Mouse (Mus musculus): ENCODE data around the gene Atp1a2.
"Not testable (repeated sequence)": the region's sequence is repeated elsewhere in the genome, so short reads cannot be mapped to it uniquely, and the experiment has no call there.

Gene Atp1a2

DNA sequence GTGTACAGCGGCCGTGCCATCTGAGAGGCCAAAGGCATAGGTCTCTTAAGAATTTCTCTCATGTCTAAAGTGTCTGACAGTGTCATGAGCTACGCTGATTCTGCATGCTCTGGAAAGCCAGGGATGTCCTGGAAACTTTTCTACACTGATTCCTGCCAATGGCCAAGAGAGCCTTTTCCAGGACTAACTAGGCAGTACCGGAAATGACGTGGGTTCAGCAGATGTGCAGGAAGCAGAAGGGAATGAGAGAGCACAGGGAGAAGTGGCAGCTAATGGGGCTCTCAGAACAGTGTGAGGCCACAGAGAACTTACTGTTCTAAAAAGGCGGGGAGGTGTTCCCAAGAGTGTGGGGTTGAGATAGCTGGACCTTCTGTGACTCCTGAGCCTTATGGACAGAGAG lies 24.5 kb downstream of the Atp1a2 start:
- no peak for DNase-seq (ENCODE audit: low read depth, low spot score)

DNA sequence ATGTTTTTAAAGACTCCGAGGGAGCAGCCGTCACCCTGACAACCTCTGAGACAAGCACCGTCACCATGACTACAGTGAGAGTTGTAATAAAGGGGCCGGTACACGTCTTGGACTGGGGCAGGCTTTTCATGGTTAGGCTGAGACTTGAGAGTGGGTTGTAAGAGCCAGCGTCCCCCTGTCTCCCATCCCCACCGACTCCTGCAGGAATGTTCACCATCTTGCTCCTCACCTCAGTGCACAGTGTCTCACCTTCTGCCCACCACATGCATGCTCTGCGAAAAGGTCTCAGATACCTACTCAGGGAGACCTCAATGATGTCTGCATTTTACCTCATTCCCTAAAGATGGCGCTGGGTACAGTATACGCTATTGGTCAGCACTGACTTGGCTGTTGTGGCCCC lies 26.1 kb downstream of the Atp1a2 start:
- DNase-seq (ENCODE audit: low read depth, low spot score) = no peak

DNA sequence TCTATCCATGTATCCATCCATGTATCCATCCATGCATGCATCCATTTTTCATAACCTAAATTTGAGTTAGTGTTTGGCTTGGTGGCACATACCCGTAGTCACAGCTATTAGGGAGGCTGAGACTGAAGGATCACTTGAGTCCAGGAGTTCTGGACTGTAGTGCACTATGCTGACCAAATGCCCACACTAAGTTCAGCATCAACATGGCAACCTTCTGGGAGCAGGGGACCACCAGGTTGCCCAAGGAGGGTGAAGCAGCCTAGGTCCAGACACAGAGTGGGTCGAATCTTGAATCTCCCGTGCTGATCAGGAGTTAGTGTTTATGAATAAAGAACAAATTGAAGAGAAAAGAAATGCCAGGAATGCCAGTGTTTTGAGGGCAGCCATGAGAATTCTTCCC lies 26.7 kb downstream of the Atp1a2 start:
- no peak for DNase-seq (ENCODE audit: low read depth, low spot score)

DNA sequence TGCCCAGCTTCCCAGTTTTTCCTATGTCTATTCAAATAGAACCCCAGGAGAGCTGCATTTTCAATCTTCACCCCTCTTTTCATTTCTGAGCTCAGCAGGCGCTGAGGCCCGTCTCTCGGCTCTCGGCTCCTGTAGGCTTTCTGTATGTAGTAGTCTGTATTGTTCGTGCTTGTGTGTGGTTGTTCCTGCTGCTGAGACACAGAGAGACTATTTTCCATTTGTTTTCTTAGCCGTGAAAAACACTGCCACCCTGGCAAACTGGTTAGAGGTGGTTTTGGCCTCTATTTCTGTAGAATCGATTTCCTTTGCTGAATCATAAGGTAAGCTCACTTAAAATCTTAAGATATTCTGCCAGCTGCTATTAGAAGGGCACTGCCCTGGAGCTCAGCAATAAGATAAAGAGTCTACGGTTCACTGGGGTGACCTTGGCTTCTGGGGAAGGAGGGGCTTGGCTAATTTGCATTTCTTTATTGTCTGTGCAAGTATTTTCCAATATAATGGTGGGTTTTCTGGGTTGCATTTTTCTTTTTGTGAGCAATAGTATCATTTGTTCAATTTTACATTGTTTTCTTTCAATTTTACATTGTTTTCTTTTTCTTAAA lies 36.3 kb downstream of the Atp1a2 start, which contains the start of gene Igsf8:
Gene Igsf8 (plus strand): TSS at position 165 of the 602 bp plus-strand sequence.
- no peak for DNase-seq (ENCODE audit: low read depth, low spot score)

DNA sequence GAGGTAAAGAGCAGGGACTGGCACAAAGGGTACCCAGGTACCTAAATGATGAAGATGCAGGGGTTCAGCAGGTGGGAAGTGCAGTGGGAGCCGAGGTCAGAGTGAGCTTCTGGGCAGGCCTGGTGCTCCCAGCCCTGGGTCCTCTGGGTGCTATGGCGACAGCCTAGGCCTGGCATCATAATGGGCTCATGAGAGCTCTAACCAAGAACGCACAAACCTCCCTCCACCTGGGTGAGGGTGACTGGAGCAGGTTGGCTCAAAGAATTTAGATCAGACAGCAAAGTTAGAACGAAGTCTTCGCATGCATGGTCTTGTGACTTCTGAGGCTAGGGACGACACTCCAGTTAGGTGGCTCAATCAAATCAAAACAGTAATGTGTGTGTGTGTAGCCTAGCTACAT lies 39.5 kb downstream of the Atp1a2 start, which contains the start of gene Atp1a4:
Gene Atp1a4 (minus strand): TSS at position 101 of the 400 bp plus-strand sequence.
- DNase-seq (ENCODE audit: low read depth, low spot score) = no peak

DNA sequence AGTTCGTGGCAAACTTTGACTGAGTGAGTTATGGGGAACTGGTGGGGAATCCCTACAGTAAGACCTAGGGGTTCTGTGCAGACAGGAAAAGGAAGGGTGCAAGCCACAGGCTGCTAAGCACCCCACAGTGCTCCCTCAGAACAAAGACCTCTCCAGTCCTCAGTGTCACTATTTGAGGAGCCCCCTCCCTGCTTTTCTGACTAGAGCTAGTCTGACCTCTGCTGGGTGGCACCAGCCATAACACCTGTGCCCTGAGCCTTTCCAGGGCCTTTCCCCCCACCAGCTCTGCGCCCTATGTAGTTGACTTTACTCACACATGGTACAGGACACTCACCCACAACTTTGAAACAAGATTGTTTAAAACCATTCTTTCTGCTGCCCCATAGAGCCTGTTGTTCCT lies 50.2 kb downstream of the Atp1a2 start:
- DNase-seq (ENCODE audit: low read depth, low spot score) = no peak

DNA sequence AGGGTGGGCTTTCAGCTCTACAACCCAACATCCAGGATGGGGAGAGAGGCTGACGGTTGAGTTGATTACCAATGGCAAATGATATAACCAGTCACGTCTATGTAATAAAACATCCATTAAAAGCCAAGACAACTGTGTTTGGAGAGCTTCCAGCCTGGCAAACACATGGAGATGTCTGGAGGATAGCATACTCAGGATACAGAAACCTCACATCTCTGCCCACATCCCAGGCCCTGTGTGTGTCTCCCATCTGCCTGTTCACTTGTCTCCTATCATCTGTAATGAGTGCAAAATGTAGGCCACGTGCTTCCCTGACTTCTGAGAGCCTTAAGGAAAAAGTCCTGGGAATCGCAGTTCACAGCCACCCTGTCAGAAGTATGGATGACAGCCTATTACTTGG lies 50.6 kb downstream of the Atp1a2 start:
- DNase-seq (ENCODE audit: low read depth, low spot score) = no peak

DNA sequence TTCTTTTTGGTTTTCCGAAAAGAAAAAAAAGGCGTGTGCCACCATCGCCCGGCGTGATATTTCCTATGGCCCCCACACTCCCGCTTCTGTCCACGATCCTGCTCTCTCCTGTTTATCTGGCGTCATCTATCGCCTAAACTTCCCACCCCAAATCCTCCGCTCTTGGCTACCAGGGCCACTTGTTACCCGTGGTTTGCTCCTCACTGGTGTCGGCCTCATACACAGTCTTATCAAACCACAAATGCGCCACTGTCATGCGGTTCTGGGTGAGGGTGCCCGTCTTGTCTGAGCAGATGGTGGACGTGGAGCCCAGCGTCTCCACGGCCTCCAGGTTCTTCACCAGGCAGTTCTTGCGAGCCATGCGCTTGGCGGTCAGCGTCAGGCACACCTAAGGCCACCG lies 53.2 kb downstream of the Atp1a2 start:
- DNase-seq (ENCODE audit: low read depth, low spot score) = not testable (repeated sequence)

DNA sequence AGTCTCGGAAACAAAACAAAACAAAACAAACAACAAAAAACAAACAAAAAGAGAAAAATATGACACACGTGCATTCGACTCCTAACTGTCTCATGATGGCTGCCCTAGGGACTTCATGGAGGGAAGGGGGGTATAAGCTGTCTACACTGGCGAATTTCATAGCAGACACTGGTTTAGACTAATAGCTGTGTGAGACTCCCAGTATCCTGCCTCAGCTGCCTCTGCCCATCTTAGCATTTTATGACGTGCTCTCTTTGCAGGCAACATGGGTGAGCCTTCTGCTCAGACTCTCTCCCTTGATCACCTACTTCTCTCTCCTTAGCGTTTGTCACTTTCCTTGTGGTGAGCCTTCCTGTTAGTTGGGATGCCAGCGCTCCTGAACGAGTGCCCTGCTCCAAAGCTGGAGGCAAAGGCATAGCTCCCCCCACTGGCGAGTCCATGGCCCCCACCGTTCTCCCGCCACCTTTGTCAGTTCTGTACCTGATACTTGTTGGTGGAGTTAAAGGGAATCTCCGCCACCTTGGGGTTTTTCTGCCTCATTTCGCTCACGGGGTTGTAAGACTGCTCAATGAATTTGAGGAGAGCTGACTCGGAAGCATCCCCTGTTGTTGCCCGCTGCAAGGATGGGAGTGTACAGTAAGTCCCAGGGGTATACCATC lies 54.2 kb downstream of the Atp1a2 start:
- DNase-seq (ENCODE audit: low read depth, low spot score) = no peak

DNA sequence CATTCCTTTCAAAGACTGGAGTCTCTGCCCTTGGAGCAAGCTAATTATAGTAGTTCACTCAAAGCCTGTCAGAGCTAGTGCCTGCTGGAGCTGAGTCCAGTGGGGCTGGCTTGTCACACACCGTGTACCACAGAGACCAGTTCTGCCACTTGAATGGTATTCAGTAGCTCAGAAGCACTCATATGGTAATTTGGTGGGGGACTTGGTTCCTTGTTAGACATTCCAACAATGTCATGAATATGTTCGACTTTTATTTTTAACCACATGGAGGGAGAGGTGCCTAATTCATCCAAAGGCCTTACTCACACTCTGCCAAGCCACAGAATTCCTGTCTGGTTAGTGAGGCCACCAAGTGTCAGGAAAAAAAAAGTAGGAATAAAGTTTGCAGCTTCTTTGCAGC lies 55.5 kb downstream of the Atp1a2 start:
- no peak for DNase-seq (ENCODE audit: low read depth, low spot score)

DNA sequence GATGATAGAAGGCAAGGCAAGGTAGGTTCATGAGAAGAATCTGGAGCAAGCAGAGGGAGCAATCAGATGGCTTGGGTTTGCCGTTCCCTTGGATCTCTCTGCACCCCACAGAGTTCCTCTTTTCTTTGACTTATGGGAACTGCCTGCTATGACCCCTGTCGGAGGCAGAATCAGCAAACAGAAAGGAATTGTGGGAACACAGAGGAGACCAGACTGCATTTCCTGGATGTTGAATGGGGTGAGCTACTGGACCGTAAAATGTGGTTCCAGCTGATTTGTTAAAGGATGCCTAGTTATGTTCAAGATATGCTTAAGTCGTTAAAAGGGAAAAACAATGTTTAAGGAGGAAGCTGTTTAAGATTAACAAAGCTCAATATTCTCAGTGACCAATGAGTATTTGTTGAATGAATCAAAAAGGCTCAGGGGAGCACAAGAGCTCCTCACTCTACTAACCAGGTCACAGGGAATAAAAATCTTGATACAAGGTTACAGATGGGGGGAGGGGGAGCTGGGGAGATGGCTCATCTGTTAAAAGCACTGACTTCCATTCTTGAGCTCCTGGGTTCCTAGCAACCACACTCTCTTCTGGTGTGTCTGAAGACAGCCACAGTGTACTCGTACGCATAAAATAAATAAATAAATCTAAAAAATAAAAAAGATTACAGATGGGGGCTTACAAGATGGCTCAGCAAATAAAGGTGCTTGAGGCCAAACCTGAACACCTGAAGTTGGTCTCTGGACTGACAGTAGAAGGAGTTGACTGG lies 56.7 kb downstream of the Atp1a2 start:
- no peak for DNase-seq (ENCODE audit: low read depth, low spot score)

DNA sequence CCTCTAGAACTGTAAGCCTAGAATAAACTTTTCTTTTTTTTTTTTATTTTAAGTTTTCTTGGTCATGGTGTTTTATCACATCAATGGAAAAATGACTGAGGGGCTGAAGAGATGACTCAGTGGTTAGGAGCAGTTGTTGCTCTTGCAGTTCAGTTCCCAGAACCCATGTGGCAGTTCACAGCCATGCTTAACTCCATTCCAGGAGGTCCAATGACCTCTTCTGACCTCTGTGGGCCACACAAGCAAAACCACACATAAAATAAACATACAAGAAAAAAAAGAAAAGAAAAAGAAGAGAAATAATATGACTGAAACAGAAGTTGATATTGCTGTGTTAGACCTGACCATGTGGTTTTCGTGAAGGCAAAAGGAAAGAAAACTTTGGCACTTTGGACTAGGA lies 68.6 kb downstream of the Atp1a2 start:
- DNase-seq (ENCODE audit: low read depth, low spot score) = no peak

DNA sequence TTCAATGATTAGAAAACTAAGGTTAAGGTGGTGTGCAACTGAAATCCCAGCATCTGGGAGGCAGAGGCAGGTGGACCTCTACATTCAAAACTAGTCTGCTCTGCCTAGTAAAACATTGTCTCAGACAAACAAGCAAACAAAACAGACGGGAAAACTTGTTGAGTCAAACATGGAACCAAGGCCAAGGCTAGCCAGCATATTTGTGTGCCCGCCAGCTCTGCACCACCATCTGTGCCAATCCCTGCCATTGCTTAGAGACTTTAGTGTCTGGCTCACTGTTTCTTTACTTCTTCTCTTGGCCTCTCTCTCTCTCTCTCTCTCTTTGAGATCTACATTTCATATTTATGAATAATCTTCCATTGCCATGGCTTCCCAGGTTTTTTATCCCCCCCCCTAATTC lies 69.7 kb downstream of the Atp1a2 start:
- DNase-seq (ENCODE audit: low read depth, low spot score) = no peak

All from c-Kit-negative CD71-positive TER-119-positive erythroid progenitor cells, embryonic 14.5 days (primary cell).